Comparison of ENCODE assay signal across 8 mouse cellular contexts in the genomic region with DNA sequence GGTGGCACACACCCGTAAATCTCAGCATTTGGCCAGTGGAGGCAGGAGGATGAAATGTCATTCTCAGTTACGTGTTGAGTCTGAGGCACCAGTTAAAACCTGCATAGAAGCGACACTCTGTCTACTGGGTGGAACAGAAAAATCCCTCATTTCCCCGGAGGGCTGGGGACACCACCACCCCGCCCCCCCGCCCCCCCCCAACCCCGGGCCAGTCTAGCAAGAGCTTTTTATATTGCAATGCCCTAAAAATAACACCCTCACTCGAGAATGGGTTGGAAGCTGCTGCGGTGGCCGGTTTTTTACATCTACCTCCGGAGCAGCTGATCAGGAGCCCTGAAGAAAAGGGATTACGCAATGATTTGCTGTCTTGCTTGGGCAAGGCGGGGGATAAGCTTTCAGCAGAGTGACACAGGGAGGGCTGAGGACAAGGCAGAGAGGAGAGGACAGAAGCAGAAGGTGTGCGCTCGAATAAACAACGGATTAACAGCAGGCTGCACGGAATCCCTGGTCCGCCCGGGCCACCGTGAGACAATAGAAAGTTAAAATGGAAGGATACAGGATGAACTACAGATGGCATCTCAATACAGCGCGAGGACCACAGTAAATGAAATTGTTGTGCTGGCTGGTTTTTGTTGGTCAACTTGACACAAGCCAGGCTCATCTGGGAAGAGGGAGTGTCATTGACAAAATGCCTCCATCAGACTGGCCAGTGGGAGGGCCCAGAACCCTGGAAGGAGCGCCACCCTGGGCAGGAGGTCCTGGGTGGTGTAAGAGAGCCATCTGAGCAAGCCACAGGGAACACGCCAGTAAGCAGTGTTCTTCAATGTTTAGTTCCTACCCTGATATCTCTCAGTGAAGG. TPM values are rescaled to one million over a fixed set of nuclear protein-coding genes. Genes with fewer than 3 reads are reported as not detected.
DNase-seq lines count a peak whose midpoint lies in the region; ATAC-seq and TF ChIP-seq lines count a peak whose summit lies in the region.

No protein-coding gene starts in this region.

- DNase-seq in lung, embryonic 14.5 days, result peak; percentile 42
- DNase-seq in lung, postnatal 36 days, result no peak
- DNase-seq in spleen, postnatal 10 days (ENCODE audit: low spot score in 2 of 2), result no peak

- H3K9me3 ChIP-seq in lung, embryonic 14.5 days (ENCODE audit: low read depth, low read length), result no peaks in the 10 kb centered on the region
- H3K9me3 ChIP-seq in heart, embryonic 13.5 days, result no peaks in the 10 kb centered on the region
- no peaks in the 10 kb centered on the region for H3K9me3 ChIP-seq in limb, embryonic 15.5 days
- H3K9me3 ChIP-seq in neural tube, embryonic 14.5 days (ENCODE audit: control insufficient read depth, low read length), result no peaks in the 10 kb centered on the region

- no peaks in the 10 kb centered on the region for H3K4me1 ChIP-seq in lung, embryonic 14.5 days (ENCODE audit: insufficient read depth)
- H3K4me1 ChIP-seq in cortical plate, adult 2 months (ENCODE audit: control insufficient read depth, insufficient read depth, low read length), result peaks cover 2% of the 10 kb centered on the region; the same call in 1 of the 2 replicates
- peaks cover 31% of the 10 kb centered on the region for H3K4me1 ChIP-seq in heart, embryonic 13.5 days
- peaks cover 7% of the 10 kb centered on the region for H3K4me1 ChIP-seq in limb, embryonic 15.5 days
- 0 out of 2 replicates have a peak, but pooled peaks cover 3% of the 10 kb centered on the region for H3K4me1 ChIP-seq in neural tube, embryonic 14.5 days (ENCODE audit: control insufficient read depth, insufficient read depth, low read length)

- H3K9ac ChIP-seq in lung, embryonic 14.5 days, result peak overlapping the region; percentile 42
- H3K9ac ChIP-seq in heart, embryonic 13.5 days, result peak overlapping the region; percentile 76
- H3K9ac ChIP-seq in limb, embryonic 15.5 days, result 0 out of 2 replicates have a peak overlapping the region, but pooled peaks have one; percentile 23
- peak overlapping the region; percentile 63 for H3K9ac ChIP-seq in neural tube, embryonic 14.5 days (replicated peaks; ENCODE audit: low read depth, low read length)

- ATAC-seq in lung, embryonic 14.5 days (ENCODE audit: insufficient read depth), result peak; percentile 60; the same call in 1 of the 2 replicates
- ATAC-seq in heart, embryonic 13.5 days (ENCODE audit: extremely low read depth, insufficient number of reproducible peaks, low FRiP score, low TSS enrichment), result no peak
- no peak for ATAC-seq in limb, embryonic 15.5 days (ENCODE audit: insufficient number of reproducible peaks, low FRiP score, low TSS enrichment, low read depth)
- ATAC-seq in neural tube, embryonic 14.5 days (ENCODE audit: low read depth), result peak; percentile 71
- ATAC-seq in CD4-positive, CD25-positive, alpha-beta regulatory T cell, adult 4 months, result no peak

- no peaks in the 10 kb centered on the region for H3K36me3 ChIP-seq in lung, embryonic 14.5 days (ENCODE audit: insufficient read depth)
- H3K36me3 ChIP-seq in heart, embryonic 13.5 days, result no peaks in the 10 kb centered on the region
- no peaks in the 10 kb centered on the region for H3K36me3 ChIP-seq in limb, embryonic 15.5 days
- H3K36me3 ChIP-seq in neural tube, embryonic 14.5 days (ENCODE audit: control insufficient read depth, insufficient read depth, low read length), result no peaks in the 10 kb centered on the region

- no peak for TF ChIP-seq CTCF in lung, embryonic 14.5 days (IDR thresholded peaks at IDR 0.05; ENCODE audit: low read depth)
- TF ChIP-seq CTCF in cortical plate, adult 2 months (IDR thresholded peaks at IDR 0.05; ENCODE audit: extremely low read depth, insufficient read depth, low read length), result no peak

- peak overlapping the region; percentile 65 for H3K4me2 ChIP-seq in lung, embryonic 14.5 days
- H3K4me2 ChIP-seq in heart, embryonic 13.5 days, result peak overlapping the region; percentile 74
- peak overlapping the region; percentile 56 for H3K4me2 ChIP-seq in limb, embryonic 15.5 days
- H3K4me2 ChIP-seq in neural tube, embryonic 14.5 days (ENCODE audit: low read depth, low read length), result peak overlapping the region; percentile 59

- H3K4me3 ChIP-seq in lung, embryonic 14.5 days (ENCODE audit: low read depth, low read length), result peak overlapping the region; percentile 29
- H3K4me3 ChIP-seq in cortical plate, adult 2 months (ENCODE audit: insufficient read depth, low read length), result peak overlapping the region; percentile 42
- H3K4me3 ChIP-seq in heart, embryonic 13.5 days, result peak overlapping the region; percentile 52
- peak overlapping the region; percentile 30 for H3K4me3 ChIP-seq in limb, embryonic 15.5 days
- H3K4me3 ChIP-seq in neural tube, embryonic 14.5 days (ENCODE audit: low read depth, low read length), result peak overlapping the region; percentile 26

- H3K27ac ChIP-seq in lung, embryonic 14.5 days (ENCODE audit: low read depth), result no peak overlapping the region
- peak overlapping the region; percentile 88 for H3K27ac ChIP-seq in cortical plate, adult 2 months (ENCODE audit: insufficient read depth, low read length)
- H3K27ac ChIP-seq in heart, embryonic 13.5 days (replicated peaks), result peak overlapping the region; percentile 83
- H3K27ac ChIP-seq in limb, embryonic 15.5 days, result no peak overlapping the region
- H3K27ac ChIP-seq in neural tube, embryonic 14.5 days (ENCODE audit: low read depth, low read length), result peak overlapping the region; percentile 82

- TF ChIP-seq POLR2A in cortical plate, adult 2 months (IDR thresholded peaks at IDR 0.05; ENCODE audit: extremely low read depth, insufficient read depth, low read length), result peak; percentile 75

- 5% methylated on average over 24 of the region's 24 CpGs for WGBS in lung, embryonic 14.5 days
- WGBS in heart, embryonic 13.5 days, result 3% methylated on average over 24 of the region's 24 CpGs
- WGBS in limb, embryonic 15.5 days, result 4% methylated on average over 24 of the region's 24 CpGs
- WGBS in neural tube, embryonic 14.5 days, result 9% methylated on average over 24 of the region's 24 CpGs

- H3K27me3 ChIP-seq in lung, embryonic 14.5 days (ENCODE audit: insufficient read depth, low read length), result no peaks in the 10 kb centered on the region
- H3K27me3 ChIP-seq in heart, embryonic 13.5 days (replicated peaks), result no peaks in the 10 kb centered on the region
- H3K27me3 ChIP-seq in limb, embryonic 15.5 days, result no peaks in the 10 kb centered on the region
- H3K27me3 ChIP-seq in neural tube, embryonic 14.5 days (ENCODE audit: control insufficient read depth, insufficient read depth, low read length), result no peaks in the 10 kb centered on the region

RNA-seq across cellular contexts. Expression of a gene that starts 15.7 kb away (rescaled TPM):
- 49.9 and 51.1 TPM in 2 replicates for polyA plus RNA-seq in lung, embryonic 14.5 days (2014; fragmentation: Nextera tagmentation; extraction: Ambion mirVana)
- polyA plus RNA-seq in cortical plate, adult 2 months (2012; rRNA removed), result 57.8 and 57.9 TPM in 2 replicates
- 74.5 and 78.4 TPM in 2 replicates for polyA plus RNA-seq in heart, embryonic 13.5 days (2015; fragmentation: Nextera tagmentation; extraction: Ambion mirVana)
- 56.5 and 59.5 TPM in 2 replicates for polyA plus RNA-seq in limb, embryonic 15.5 days (2015; fragmentation: Nextera tagmentation; extraction: Ambion mirVana)
- 131 and 141 TPM in 2 replicates for polyA plus RNA-seq in neural tube, embryonic 14.5 days (2014; fragmentation: Nextera tagmentation; extraction: Ambion mirVana)
- polyA plus RNA-seq in CD4-positive, CD25-positive, alpha-beta regulatory T cell, adult 4 months (2017; shearing (Covaris generic)), result 10 to 100 TPM; 45.1 to 46.5 TPM

RNA-seq across cellular contexts. Expression of a gene that starts 32.9 kb away (rescaled TPM):
- polyA plus RNA-seq in lung, embryonic 14.5 days (2014; fragmentation: Nextera tagmentation; extraction: Ambion mirVana), result 66.4 and 66.6 TPM in 2 replicates
- polyA plus RNA-seq in cortical plate, adult 2 months (2012; rRNA removed), result 82.6 and 83.9 TPM in 2 replicates
- polyA plus RNA-seq in heart, embryonic 13.5 days (2015; fragmentation: Nextera tagmentation; extraction: Ambion mirVana), result 35.1 and 36.4 TPM in 2 replicates
- polyA plus RNA-seq in limb, embryonic 15.5 days (2015; fragmentation: Nextera tagmentation; extraction: Ambion mirVana), result 60.9 and 61.3 TPM in 2 replicates
- 54.6 and 56.7 TPM in 2 replicates for polyA plus RNA-seq in neural tube, embryonic 14.5 days (2014; fragmentation: Nextera tagmentation; extraction: Ambion mirVana)
- polyA plus RNA-seq in CD4-positive, CD25-positive, alpha-beta regulatory T cell, adult 4 months (2017; shearing (Covaris generic)), result 10 to 100 TPM; 23.9 to 24.1 TPM

RNA-seq across cellular contexts. Expression of a gene that starts 58.0 kb away (rescaled TPM):
- polyA plus RNA-seq in lung, embryonic 14.5 days (2014; fragmentation: Nextera tagmentation; extraction: Ambion mirVana), result 57.4 and 57.7 TPM in 2 replicates
- polyA plus RNA-seq in cortical plate, adult 2 months (2012; rRNA removed), result 22.8 and 23.8 TPM in 2 replicates
- 34.6 and 37.5 TPM in 2 replicates for polyA plus RNA-seq in heart, embryonic 13.5 days (2015; fragmentation: Nextera tagmentation; extraction: Ambion mirVana)
- polyA plus RNA-seq in limb, embryonic 15.5 days (2015; fragmentation: Nextera tagmentation; extraction: Ambion mirVana), result 49.5 and 51.5 TPM in 2 replicates
- polyA plus RNA-seq in neural tube, embryonic 14.5 days (2014; fragmentation: Nextera tagmentation; extraction: Ambion mirVana), result 15.0 and 22.9 TPM in 2 replicates
- polyA plus RNA-seq in CD4-positive, CD25-positive, alpha-beta regulatory T cell, adult 4 months (2017; shearing (Covaris generic)), result 10 to 100 TPM; 74.0 to 81.7 TPM

Comparison
In these comparisons a context has a peak if more than half of its experiments do, and no peak if none do; other contexts are left out.
1. ATAC-seq: peak in lung, embryonic 14.5 days (single experiment) and neural tube, embryonic 14.5 days (single experiment); none in heart, embryonic 13.5 days (single experiment), limb, embryonic 15.5 days (single experiment) and CD4-positive, CD25-positive, alpha-beta regulatory T cell, adult 4 months (single experiment).
2. H3K27ac ChIP-seq: peak in cortical plate, adult 2 months (single experiment), heart, embryonic 13.5 days (single experiment) and neural tube, embryonic 14.5 days (single experiment); none in lung, embryonic 14.5 days (single experiment) and limb, embryonic 15.5 days (single experiment).
3. H3K9ac ChIP-seq: peak in every context shown above with its lines; median percentile 76 in heart, embryonic 13.5 days; 63 in neural tube, embryonic 14.5 days; 42 in lung, embryonic 14.5 days; 23 in limb, embryonic 15.5 days.
4. Peak in every context shown above with its lines, with median percentiles within 50 percentile points of each other: H3K4me2 ChIP-seq and H3K4me3 ChIP-seq.